Comparison of ENCODE assay signal across 21 mouse cellular contexts in genomic region chr12:73265381-73265978, GRCm38 (mm10).
"Had no signal": no experiment of that assay in that cellular context is flagged by ENCODE, and none has a peak within 500 bp of the region (broad histone marks: within the 10 kb centered on the region; RNA-seq: fewer than 3 reads in every experiment).

No protein-coding gene starts in this region.

- H3K27ac ChIP-seq: limb, embryonic 12.5 days; limb, embryonic 15.5 days; liver, embryonic 14.5 days; lung, embryonic 15.5 days; midbrain, embryonic 10.5 days; neural tube, embryonic 12.5 days; neural tube, embryonic 15.5 days; stomach, embryonic 15.5 days had no signal

- H3K4me3 ChIP-seq: limb, embryonic 12.5 days; limb, embryonic 15.5 days; lung, embryonic 15.5 days; megakaryocyte, embryonic 14.5 days; midbrain, embryonic 10.5 days; neural tube, embryonic 12.5 days; neural tube, embryonic 15.5 days; stomach, embryonic 15.5 days had no signal

- H3K27me3 ChIP-seq: limb, embryonic 12.5 days; limb, embryonic 15.5 days; lung, embryonic 15.5 days; megakaryocyte, embryonic 14.5 days; neural tube, embryonic 12.5 days; neural tube, embryonic 15.5 days; stomach, embryonic 15.5 days had no signal

- H3K4me1 ChIP-seq: lung, embryonic 15.5 days; megakaryocyte, embryonic 14.5 days; midbrain, embryonic 10.5 days; neural tube, embryonic 12.5 days; neural tube, embryonic 15.5 days; stomach, embryonic 15.5 days had no signal

- H3K9me3 ChIP-seq: limb, embryonic 15.5 days; megakaryocyte, embryonic 14.5 days; neural tube, embryonic 15.5 days; stomach, embryonic 15.5 days had no signal

- H3K9ac ChIP-seq: limb, embryonic 12.5 days; limb, embryonic 15.5 days; liver, embryonic 14.5 days; liver, postnatal 0 days; lung, embryonic 15.5 days; neural tube, embryonic 12.5 days; neural tube, embryonic 15.5 days; stomach, embryonic 15.5 days had no signal

- DNase-seq: kidney, adult 2 months; kidney, postnatal 14 days; kidney, postnatal 4 days; left cerebral cortex, postnatal 4 days; liver, postnatal 0 days; lung, postnatal 36 days; midbrain, embryonic 14.5 days; right cerebral cortex, adult 18-20 months; right cerebral cortex, postnatal 14 days; right cerebral cortex, postnatal 4 days; thymus, postnatal 25 days had no signal

- H3K4me2 ChIP-seq: limb, embryonic 12.5 days; limb, embryonic 15.5 days; liver, embryonic 11.5 days; lung, embryonic 15.5 days; neural tube, embryonic 12.5 days; neural tube, embryonic 15.5 days; stomach, embryonic 15.5 days had no signal

- H3K36me3 ChIP-seq: limb, embryonic 12.5 days; limb, embryonic 15.5 days; lung, embryonic 15.5 days; midbrain, embryonic 10.5 days; neural tube, embryonic 12.5 days; neural tube, embryonic 15.5 days; stomach, embryonic 15.5 days had no signal

- ATAC-seq: liver, postnatal 0 days had no signal
